Comparison of ENCODE assay signal across 19 mouse cellular contexts in genomic region chr11:33816020-33816419, GRCm38 (mm10).
DNase-seq lines count a peak whose midpoint lies in the region; ATAC-seq and TF ChIP-seq lines count a peak whose summit lies in the region.
"Had no signal": no experiment of that assay in that cellular context is flagged by ENCODE, and none has a peak within 500 bp of the region (broad histone marks: within the 10 kb centered on the region; RNA-seq: fewer than 3 reads in every experiment).

No protein-coding gene starts in this region.

- no peak for DNase-seq in midbrain, embryonic 14.5 days
- DNase-seq in midbrain, embryonic 11.5 days (ENCODE audit: low spot score, missing footprints): no peak
- DNase-seq in brain, embryonic 14.5 days (ENCODE audit: low read depth): peak; percentile 53
- no peak for DNase-seq in hindbrain, postnatal 0 days (ENCODE audit: low spot score)
- no peak for DNase-seq in frontal cortex, postnatal 36 days (ENCODE audit: low spot score in 2 of 2)
- DNase-seq: adrenal gland, postnatal 25 days; cerebellum, adult 2 months; cerebellum, postnatal 10 days; gastrocnemius, adult 2 months; gastrocnemius, postnatal 25 days; kidney, adult 2 months had no signal

- TF ChIP-seq CTCF in brain, embryonic 14.5 days (IDR thresholded peaks at IDR 0.05; ENCODE audit: borderline replicate concordance, extremely low read depth, insufficient read depth, insufficient read length): no peak
- no peak for TF ChIP-seq CTCF in hindbrain, postnatal 0 days (IDR thresholded peaks at IDR 0.05; ENCODE audit: low read depth)

- no peaks in the 10 kb centered on the region for H3K9me3 ChIP-seq in hindbrain, embryonic 13.5 days
- no peaks in the 10 kb centered on the region for H3K9me3 ChIP-seq in hindbrain, embryonic 12.5 days (replicated peaks)
- no peaks in the 10 kb centered on the region for H3K9me3 ChIP-seq in midbrain, embryonic 14.5 days (ENCODE audit: control insufficient read depth, low read length)
- H3K9me3 ChIP-seq in midbrain, embryonic 11.5 days (ENCODE audit: control insufficient read depth, low read length): no peaks in the 10 kb centered on the region
- H3K9me3 ChIP-seq in hindbrain, postnatal 0 days (ENCODE audit: low read length): no peaks in the 10 kb centered on the region
- H3K9me3 ChIP-seq: embryonic facial prominence, embryonic 10.5 days; heart, embryonic 12.5 days had no signal

- no peaks in the 10 kb centered on the region for H3K27me3 ChIP-seq in hindbrain, embryonic 13.5 days
- no peaks in the 10 kb centered on the region for H3K27me3 ChIP-seq in hindbrain, embryonic 12.5 days
- H3K27me3 ChIP-seq in midbrain, embryonic 14.5 days (ENCODE audit: control insufficient read depth, insufficient read depth, low read length): no peaks in the 10 kb centered on the region
- H3K27me3 ChIP-seq in midbrain, embryonic 11.5 days (ENCODE audit: control insufficient read depth, insufficient read depth, low read length): no peaks in the 10 kb centered on the region
- H3K27me3 ChIP-seq in hindbrain, postnatal 0 days (ENCODE audit: insufficient read depth, low read length): no peaks in the 10 kb centered on the region

- H3K9ac ChIP-seq in hindbrain, embryonic 13.5 days: no peak overlapping the region
- H3K9ac ChIP-seq in hindbrain, embryonic 12.5 days: no peak overlapping the region
- H3K9ac ChIP-seq in midbrain, embryonic 14.5 days (replicated peaks; ENCODE audit: low read length): no peak overlapping the region
- H3K9ac ChIP-seq in midbrain, embryonic 11.5 days (ENCODE audit: low read length): no peak overlapping the region
- no peak overlapping the region for H3K9ac ChIP-seq in hindbrain, postnatal 0 days (replicated peaks; ENCODE audit: low read length)
- H3K9ac ChIP-seq: heart, embryonic 12.5 days had no signal

- no peak overlapping the region for H3K4me3 ChIP-seq in hindbrain, embryonic 13.5 days
- H3K4me3 ChIP-seq in hindbrain, embryonic 12.5 days: no peak overlapping the region
- no peak overlapping the region for H3K4me3 ChIP-seq in midbrain, embryonic 14.5 days (replicated peaks; ENCODE audit: low read depth, low read length)
- H3K4me3 ChIP-seq in midbrain, embryonic 11.5 days (ENCODE audit: low read depth, low read length): no peak overlapping the region
- no peak overlapping the region for H3K4me3 ChIP-seq in hindbrain, postnatal 0 days (ENCODE audit: low read length)
- H3K4me3 ChIP-seq: embryonic facial prominence, embryonic 10.5 days; gastrocnemius, adult 2 months; heart, embryonic 12.5 days had no signal

- ATAC-seq in hindbrain, embryonic 13.5 days (ENCODE audit: low FRiP score): no peak
- ATAC-seq in hindbrain, embryonic 12.5 days (ENCODE audit: low FRiP score): no peak
- ATAC-seq in midbrain, embryonic 14.5 days (ENCODE audit: low FRiP score, low TSS enrichment): no peak
- ATAC-seq in midbrain, embryonic 11.5 days (ENCODE audit: low FRiP score): no peak
- 0 out of 2 replicates have a peak, but pooled peaks have one; percentile 21 for ATAC-seq in hindbrain, postnatal 0 days
- ATAC-seq: CD4-positive, CD25-positive, alpha-beta regulatory T cell, adult 4 months; forebrain, embryonic 16.5 days; intestine, embryonic 16.5 days had no signal

- peak overlapping the region; percentile 55 for H3K27ac ChIP-seq in hindbrain, embryonic 13.5 days
- no peak overlapping the region for H3K27ac ChIP-seq in hindbrain, embryonic 12.5 days
- 0 out of 2 replicates have a peak overlapping the region, but pooled peaks have one; percentile 13 for H3K27ac ChIP-seq in midbrain, embryonic 14.5 days (replicated peaks; ENCODE audit: low read depth, low read length)
- no peak overlapping the region for H3K27ac ChIP-seq in midbrain, embryonic 11.5 days (ENCODE audit: low read depth, low read length)
- H3K27ac ChIP-seq in hindbrain, postnatal 0 days: no peak overlapping the region
- H3K27ac ChIP-seq: embryonic facial prominence, embryonic 10.5 days; gastrocnemius, adult 2 months had no signal

- H3K36me3 ChIP-seq in hindbrain, embryonic 13.5 days: no peaks in the 10 kb centered on the region
- no peaks in the 10 kb centered on the region for H3K36me3 ChIP-seq in hindbrain, embryonic 12.5 days
- no peaks in the 10 kb centered on the region for H3K36me3 ChIP-seq in midbrain, embryonic 14.5 days (ENCODE audit: control insufficient read depth, insufficient read depth, low read length)
- no peaks in the 10 kb centered on the region for H3K36me3 ChIP-seq in midbrain, embryonic 11.5 days (ENCODE audit: control insufficient read depth, insufficient read depth, low read length)
- H3K36me3 ChIP-seq in hindbrain, postnatal 0 days (ENCODE audit: insufficient read depth, low read length): no peaks in the 10 kb centered on the region
- H3K36me3 ChIP-seq: embryonic facial prominence, embryonic 10.5 days; G1E; heart, embryonic 12.5 days had no signal

- TF ChIP-seq POLR2A in brain, embryonic 14.5 days (IDR thresholded peaks at IDR 0.05; ENCODE audit: borderline replicate concordance, extremely low read depth, insufficient read depth, insufficient read length, poor library complexity, severe bottlenecking): no peak

- 56% methylated on average over 3 of the region's 3 CpGs for WGBS in hindbrain, embryonic 13.5 days
- WGBS in hindbrain, embryonic 12.5 days: 43% methylated on average over 3 of the region's 3 CpGs
- 33% methylated on average over 3 of the region's 3 CpGs for WGBS in midbrain, embryonic 14.5 days
- WGBS in midbrain, embryonic 11.5 days: 33% methylated on average over 3 of the region's 3 CpGs
- 33% methylated on average over 3 of the region's 3 CpGs for WGBS in hindbrain, postnatal 0 days

- no peak overlapping the region for H3K4me2 ChIP-seq in hindbrain, embryonic 13.5 days
- H3K4me2 ChIP-seq in hindbrain, embryonic 12.5 days (replicated peaks): no peak overlapping the region
- no peak overlapping the region for H3K4me2 ChIP-seq in midbrain, embryonic 14.5 days (ENCODE audit: low read length)
- no peak overlapping the region for H3K4me2 ChIP-seq in midbrain, embryonic 11.5 days
- no peak overlapping the region for H3K4me2 ChIP-seq in hindbrain, postnatal 0 days (ENCODE audit: low read depth, low read length)
- H3K4me2 ChIP-seq: heart, embryonic 12.5 days had no signal

- peaks cover 14% of the 10 kb centered on the region for H3K4me1 ChIP-seq in hindbrain, embryonic 13.5 days (replicated peaks)
- peaks cover 15% of the 10 kb centered on the region for H3K4me1 ChIP-seq in hindbrain, embryonic 12.5 days
- H3K4me1 ChIP-seq in midbrain, embryonic 14.5 days (ENCODE audit: control insufficient read depth, insufficient read depth, low read length): no peaks in the 10 kb centered on the region
- H3K4me1 ChIP-seq in midbrain, embryonic 11.5 days (ENCODE audit: control insufficient read depth, insufficient read depth, low read length): peaks cover 3% of the 10 kb centered on the region; the same call in 1 of the 2 replicates
- H3K4me1 ChIP-seq in hindbrain, postnatal 0 days (ENCODE audit: insufficient read depth, low read length): no peaks in the 10 kb centered on the region; the same call in 1 of the 2 replicates

Comparison
In these comparisons a context has a peak if more than half of its experiments do, and no peak if none do; other contexts are left out.
1. H3K27ac ChIP-seq: peak in hindbrain, embryonic 13.5 days (single experiment) and midbrain, embryonic 14.5 days (single experiment); none in hindbrain, embryonic 12.5 days (single experiment), midbrain, embryonic 11.5 days (single experiment) and hindbrain, postnatal 0 days (single experiment).